Mouse (Mus musculus) erythroblast, embryonic 14.5 days (primary cell): ENCODE data around the gene Kcnmb2. TPM values are rescaled to one million over a fixed set of nuclear protein-coding genes. Genes with fewer than 3 reads are reported as not detected.

Source experiments
- H3K27me3 ChIP-seq: 2 replicates; pipeline ENCODE4 v1.6.1; 2012; ENCODE audit warnings: inconsistent platforms; ENCODE audit not compliant: control insufficient read depth
- H3K36me3 ChIP-seq: 2 replicates; pipeline ENCODE4 v1.6.1; 2012; ENCODE audit warnings: mild to moderate bottlenecking, inconsistent platforms; ENCODE audit not compliant: control insufficient read depth
- H3K4me1 ChIP-seq: 2 replicates; pipeline ENCODE4 v1.6.1; 2012; ENCODE audit warnings: inconsistent platforms; ENCODE audit not compliant: control insufficient read depth
- H3K4me3 ChIP-seq: replicated peaks from 2 replicates; pipeline ENCODE3; 2012; ENCODE audit warnings: moderate library complexity, mild to moderate bottlenecking, inconsistent platforms
- H3K9me3 ChIP-seq: 2 replicates; pipeline ENCODE4 v1.6.1; 2012; ENCODE audit warnings: low read length, inconsistent platforms, mixed read lengths; ENCODE audit not compliant: control insufficient read depth
- GATA1 ChIP-seq: IDR thresholded peaks from 2 replicates; pipeline ENCODE4 v1.6.1; 2012; ENCODE audit warnings: low read length, inconsistent platforms, mixed read lengths
- TAL1 ChIP-seq: IDR thresholded peaks from 3 replicates; pipeline ENCODE4 v1.6.1; 2012; ENCODE audit warnings: low read length, inconsistent platforms, mixed read lengths
- polyA plus RNA-seq: library from polyadenylated mRNA; stranded (reverse); fragments of >175 nt; gene quantifications from 2 replicates; pipeline ENCODE4 v1.2.3, GENCODE M21; 2012

The Kcnmb2 gene
- not detected in 2 replicates for polyA plus RNA-seq

DNA sequence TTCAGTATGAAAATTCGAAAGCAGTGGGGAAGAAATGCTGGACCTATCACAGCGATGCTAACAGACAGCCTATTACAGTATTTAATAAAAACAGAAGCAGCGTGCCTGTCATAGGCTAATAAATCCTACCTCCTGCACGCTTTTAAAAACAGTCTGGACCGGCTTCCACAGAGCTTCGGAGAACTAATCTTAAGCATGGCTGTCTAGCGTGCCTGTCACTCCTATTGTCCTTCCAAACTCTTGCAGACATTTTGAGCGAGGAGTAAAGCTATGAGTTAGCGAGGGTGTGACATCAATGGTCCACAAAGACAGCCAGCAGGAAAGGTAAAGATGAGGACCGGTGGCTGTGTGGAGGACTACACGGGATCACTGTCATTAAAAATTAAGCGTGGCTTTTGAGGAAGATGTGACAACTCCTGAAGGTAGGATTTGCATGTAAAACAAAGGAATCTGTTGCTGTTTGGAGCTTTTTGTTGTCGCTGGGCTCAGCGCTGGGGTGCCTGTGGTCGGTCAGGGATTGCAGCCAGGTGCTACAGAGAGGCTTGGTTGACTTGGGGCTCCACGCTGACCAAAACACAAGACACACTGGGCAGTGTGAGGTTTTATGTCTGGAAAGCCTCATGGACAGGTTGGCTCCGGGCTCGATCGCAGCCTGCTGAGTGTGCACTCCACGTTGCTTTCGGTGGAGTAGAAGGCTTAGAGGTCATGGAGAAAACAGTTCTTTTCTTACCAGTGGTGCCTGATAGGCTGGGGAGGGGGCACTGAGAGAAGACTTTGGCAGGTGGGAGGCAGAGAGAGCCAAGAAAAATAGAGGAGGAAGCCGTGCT lies at the start of gene Kcnmb2:
Kcnmb2 (plus strand) TSS at position 4 of the 827 bp plus-strand sequence.
- H3K36me3 ChIP-seq, result no peaks in the 10 kb centered on the region
- H3K4me3 ChIP-seq, result no peak within 1 kb of the TSS
- no peaks in the 10 kb centered on the region for H3K9me3 ChIP-seq
- no peak for TF ChIP-seq GATA1
- no peak for TF ChIP-seq TAL1
- peaks cover 17% of the 10 kb centered on the region for H3K27me3 ChIP-seq
- no peaks in the 10 kb centered on the region for H3K4me1 ChIP-seq

GRCm38 (mm10) chr3:31863522-31863921 lies 38.8 kb upstream of the Kcnmb2 start:
- Histone ChIP-seq H3K9me3 (peaks cover 2% of the 10 kb centered on the region; the same call in 1 of the 2 replicates), H3K27me3 (no peaks in the 10 kb centered on the region), H3K4me3 (no peak overlapping the region), H3K4me1 (no peaks in the 10 kb centered on the region), H3K36me3 (no peaks in the 10 kb centered on the region)
- no peak for TF ChIP-seq TAL1
- no peak for TF ChIP-seq GATA1

DNA sequence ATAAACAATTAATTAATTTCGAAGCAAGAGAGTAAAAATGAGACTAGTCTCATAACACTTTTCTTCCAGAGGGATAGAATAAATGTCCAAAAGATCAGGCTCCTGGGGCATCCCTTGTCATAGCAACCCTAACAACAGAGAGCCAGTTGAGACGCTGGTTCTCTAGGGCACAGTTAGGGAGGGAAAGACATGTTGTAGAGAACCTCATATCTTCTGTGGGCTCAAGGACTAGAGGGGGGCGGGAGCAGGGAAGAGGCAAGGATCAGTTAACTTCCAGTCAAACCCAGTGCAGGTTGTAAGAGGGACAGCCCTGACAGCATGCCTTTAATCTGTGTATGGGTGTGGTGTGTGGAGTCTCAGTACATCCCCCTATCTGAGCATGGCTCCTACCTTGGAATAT lies 38.2 kb upstream of the Kcnmb2 start:
- Histone ChIP-seq H3K9me3 (peaks cover 2% of the 10 kb centered on the region; the same call in 1 of the 2 replicates), H3K36me3 (no peaks in the 10 kb centered on the region), H3K4me3 (no peak overlapping the region), H3K27me3 (no peaks in the 10 kb centered on the region), H3K4me1 (no peaks in the 10 kb centered on the region)
- TF ChIP-seq TAL1 (no peak), GATA1 (no peak)

DNA sequence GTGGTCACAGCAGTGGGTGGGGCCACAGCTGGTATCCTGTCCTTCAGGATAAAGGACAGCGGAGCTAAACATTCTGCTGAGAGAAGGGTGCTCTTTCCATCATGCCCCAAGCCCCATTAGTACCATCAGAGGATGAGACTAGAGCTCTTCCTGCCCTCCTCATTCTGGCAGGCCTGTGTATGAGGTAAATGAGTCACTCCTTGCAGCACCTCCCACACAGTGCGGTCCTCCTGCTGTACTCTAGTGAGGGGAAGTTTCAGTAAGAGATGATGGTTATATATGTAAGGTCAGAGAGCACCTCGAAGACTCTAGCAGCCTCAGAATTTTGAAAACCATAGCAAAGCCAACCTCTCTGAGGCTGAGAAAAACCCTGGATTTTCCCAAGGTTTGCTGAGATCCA lies 30.8 kb upstream of the Kcnmb2 start:
- TF ChIP-seq GATA1, result no peak
- no peak for TF ChIP-seq TAL1
- H3K36me3 ChIP-seq, result no peaks in the 10 kb centered on the region
- no peaks in the 10 kb centered on the region for H3K27me3 ChIP-seq
- no peak overlapping the region for H3K4me3 ChIP-seq
- no peaks in the 10 kb centered on the region for H3K9me3 ChIP-seq
- no peaks in the 10 kb centered on the region for H3K4me1 ChIP-seq

DNA sequence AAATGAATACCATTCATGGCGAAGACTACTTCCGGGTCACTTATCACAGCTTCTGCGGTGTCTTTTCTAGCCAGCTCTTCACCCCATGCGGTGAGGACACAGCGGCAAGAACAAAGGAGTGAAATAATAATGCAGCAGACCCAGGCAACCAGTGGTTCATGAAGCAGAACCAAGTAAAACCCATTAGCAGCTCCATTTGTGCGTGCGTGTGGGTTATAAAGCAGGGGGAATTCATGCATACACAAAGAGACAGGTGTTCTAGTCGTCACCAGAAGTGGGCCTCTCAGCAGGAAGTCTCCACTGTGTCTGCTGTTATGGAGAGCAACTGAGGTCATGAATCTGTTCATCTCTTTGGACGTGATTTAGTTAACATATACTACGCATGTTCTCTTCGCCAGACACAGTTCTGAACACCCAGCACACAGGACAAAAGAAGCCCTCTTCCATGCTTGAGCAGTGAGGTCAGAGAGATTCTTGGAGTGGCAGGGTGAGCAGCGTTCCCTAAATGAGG lies 19.6 kb upstream of the Kcnmb2 start:
- TF ChIP-seq GATA1 (no peak), TAL1 (no peak)
- Histone ChIP-seq H3K36me3 (no peaks in the 10 kb centered on the region), H3K27me3 (no peaks in the 10 kb centered on the region), H3K4me3 (no peak overlapping the region), H3K9me3 (peaks cover 8% of the 10 kb centered on the region; the same call in 1 of the 2 replicates), H3K4me1 (no peaks in the 10 kb centered on the region)

DNA sequence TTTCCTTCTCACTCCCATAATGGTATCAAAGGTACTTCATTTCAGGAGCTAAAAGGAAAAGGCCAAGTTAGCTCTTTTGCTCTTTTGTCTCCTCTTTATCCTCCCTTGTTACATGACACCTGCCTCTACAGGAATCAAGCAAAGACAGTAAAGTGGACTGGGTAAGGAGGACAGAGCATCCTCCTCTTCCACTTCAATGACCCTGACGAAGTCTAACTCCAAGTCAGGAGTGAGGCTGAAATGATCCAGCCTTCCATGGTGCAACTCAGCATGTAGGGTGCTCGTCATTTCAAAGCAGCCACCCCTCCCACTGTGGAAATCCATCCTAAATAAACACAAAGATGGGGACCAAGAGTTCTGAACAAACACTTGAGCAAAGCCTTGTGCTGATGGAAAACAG lies 9.7 kb upstream of the Kcnmb2 start:
- Histone ChIP-seq H3K36me3 (no peaks in the 10 kb centered on the region), H3K9me3 (no peaks in the 10 kb centered on the region), H3K4me3 (no peak overlapping the region), H3K4me1 (no peaks in the 10 kb centered on the region), H3K27me3 (no peaks in the 10 kb centered on the region)
- no peak for TF ChIP-seq TAL1
- TF ChIP-seq GATA1, result no peak

GRCm38 (mm10) chr3:31903506-31903905 lies 1.2 kb downstream of the Kcnmb2 start:
- peaks cover 17% of the 10 kb centered on the region for H3K27me3 ChIP-seq

DNA sequence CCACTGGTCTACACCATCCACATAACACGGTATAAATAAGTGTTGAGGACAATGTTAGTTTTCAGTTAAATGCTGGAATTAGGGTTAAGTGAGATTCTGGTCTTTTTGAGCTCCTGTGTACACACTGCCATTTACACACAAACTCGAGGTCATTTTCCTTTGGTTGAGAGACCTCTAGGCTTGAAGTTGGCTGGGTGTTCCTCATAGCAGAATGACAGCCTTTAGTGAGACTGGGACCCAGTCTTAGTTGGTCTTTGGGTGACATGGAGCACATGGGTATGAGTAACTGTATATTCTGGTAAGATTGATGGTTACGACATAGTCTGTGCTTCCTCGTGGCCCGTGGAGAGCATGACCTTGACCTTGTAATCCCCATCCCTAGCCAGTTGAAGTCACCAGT lies 1.8 kb downstream of the Kcnmb2 start:
- Histone ChIP-seq H3K9me3 (no peaks in the 10 kb centered on the region; the same call in 1 of the 2 replicates), H3K27me3 (peaks cover 17% of the 10 kb centered on the region), H3K36me3 (no peaks in the 10 kb centered on the region), H3K4me3 (no peak overlapping the region), H3K4me1 (no peaks in the 10 kb centered on the region)
- TF ChIP-seq TAL1 (no peak), GATA1 (no peak)

More at GRCm38 (mm10) chr3:31903506-31903905, 1.2 kb downstream of the Kcnmb2 start:
- Histone ChIP-seq H3K9me3 (no peaks in the 10 kb centered on the region), H3K36me3 (no peaks in the 10 kb centered on the region), H3K4me3 (no peak overlapping the region), H3K4me1 (no peaks in the 10 kb centered on the region)
- TF ChIP-seq TAL1, result no peak
- TF ChIP-seq GATA1, result no peak

DNA sequence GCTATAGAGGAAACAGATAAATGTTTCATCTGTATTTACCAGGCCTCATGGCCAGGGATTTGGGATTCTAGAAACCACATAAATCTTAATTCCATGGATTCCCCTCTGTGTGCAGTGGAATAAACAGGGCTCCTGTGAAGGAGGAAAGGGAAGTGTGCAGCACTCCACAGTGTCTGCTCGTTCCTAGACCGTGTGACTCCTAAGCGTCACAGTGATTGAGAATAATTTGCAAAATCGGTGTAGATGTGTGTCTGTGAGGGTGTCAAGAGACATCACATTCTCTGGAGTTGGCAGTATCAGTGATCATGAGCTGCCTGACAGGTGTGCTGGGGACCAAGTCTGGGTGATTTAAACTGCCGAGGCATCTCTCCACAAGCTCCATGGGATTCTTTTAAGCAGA lies 8.9 kb downstream of the Kcnmb2 start:
- Histone ChIP-seq H3K36me3 (no peaks in the 10 kb centered on the region), H3K27me3 (no peaks in the 10 kb centered on the region), H3K4me3 (no peak overlapping the region), H3K4me1 (no peaks in the 10 kb centered on the region), H3K9me3 (no peaks in the 10 kb centered on the region; the same call in 1 of the 2 replicates)
- TF ChIP-seq GATA1, result no peak
- no peak for TF ChIP-seq TAL1
